Mouse (Mus musculus) testis, postnatal 10 days (tissue): ENCODE measurements at regions not wholly inside any gene's neighbourhood (a gene's known extent, or its start where the extent isn't known, plus 50 kb on each side); places are given as distances from the start of the nearest gene placed in this dataset.
"Not testable (repeated sequence)": the region's sequence is repeated elsewhere in the genome, so short reads cannot be mapped to it uniquely, and the experiment has no call there.

Experiments used
- DNase-seq: peaks from one replicate; pipeline ENCODE4 v3.0.0; 2021; ENCODE audit warnings: low spot score

- DNase-seq: peak; percentile 35
These were observed 93.8 kb downstream of the Defb7 start for GRCm38 (mm10) chr8:19588715-19589114.

- not testable (repeated sequence) for DNase-seq
These were observed 106.6 kb downstream of the Defb7 start for GRCm38 (mm10) chr8:19601542-19601941.

GRCm38 (mm10) chr8:19606586-19606985 is 111.7 kb downstream of the Defb7 start:
- no peak for DNase-seq

GRCm38 (mm10) chr8:19627514-19627913 is 101.9 kb upstream of the 4930467E23Rik start:
- DNase-seq: peak; percentile 41

GRCm38 (mm10) chr8:19648591-19648990 is 80.8 kb upstream of the 4930467E23Rik start:
- not testable (repeated sequence) for DNase-seq
